ENCODE assay signal across 11 mouse cellular contexts in the genomic region with DNA sequence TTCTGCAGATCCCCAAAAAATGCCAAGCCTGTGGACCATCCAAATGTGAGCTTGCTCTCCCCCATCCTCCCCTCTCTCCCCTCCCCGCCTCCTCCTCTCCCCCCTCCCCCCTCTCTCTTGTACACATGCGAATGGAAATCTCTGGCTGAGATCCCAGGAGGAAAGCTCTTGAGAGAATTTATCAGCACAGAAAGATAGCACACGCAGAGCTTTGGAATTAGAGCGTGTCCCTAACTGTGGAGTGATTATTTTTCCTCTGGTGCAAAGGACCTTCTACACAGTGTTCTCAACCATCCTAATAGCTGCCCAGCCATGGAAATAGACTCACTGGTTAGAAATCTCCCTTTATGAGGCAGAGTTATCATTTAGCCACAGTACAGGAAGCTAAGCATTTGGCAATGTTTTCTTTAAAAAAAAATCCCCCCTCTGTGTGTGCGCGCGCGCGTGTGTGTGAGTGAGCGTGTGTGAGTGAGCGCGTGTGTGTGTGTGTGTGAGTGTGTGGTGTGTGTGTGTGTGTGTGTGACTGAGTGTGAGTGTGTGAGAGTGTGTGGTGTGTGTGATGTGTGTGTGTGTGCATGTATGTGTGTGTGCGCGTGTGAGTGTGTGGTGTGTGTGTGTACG. TPM values are rescaled to one million over a fixed set of nuclear protein-coding genes. Genes with fewer than 3 reads are reported as not detected.
A peak's percentile ranks its signal among the peaks of the same experiment; 100 is the strongest.
DNase-seq lines count a peak whose midpoint lies in the region; ATAC-seq and TF ChIP-seq lines count a peak whose summit lies in the region.
"Had no signal": no experiment of that assay in that cellular context is flagged by ENCODE, and none has a peak within 500 bp of the region (broad histone marks: within the 10 kb centered on the region; RNA-seq: fewer than 3 reads in every experiment).

No protein-coding gene starts in this region.

- peaks cover 15% of the 10 kb centered on the region for H3K4me1 ChIP-seq in forebrain, embryonic 12.5 days
- peaks cover 20% of the 10 kb centered on the region for H3K4me1 ChIP-seq in forebrain, embryonic 10.5 days
- H3K4me1 ChIP-seq in lung, postnatal 0 days (ENCODE audit: insufficient read depth, low read depth, low read length): no peaks in the 10 kb centered on the region
- H3K4me1 ChIP-seq in forebrain, embryonic 14.5 days (ENCODE audit: control insufficient read depth, insufficient read depth, low read length): no peaks in the 10 kb centered on the region
- H3K4me1 ChIP-seq in midbrain, embryonic 15.5 days: peaks cover 6% of the 10 kb centered on the region

- H3K9me3 ChIP-seq in forebrain, embryonic 12.5 days: no peaks in the 10 kb centered on the region
- H3K9me3 ChIP-seq in forebrain, embryonic 10.5 days: no peaks in the 10 kb centered on the region
- no peaks in the 10 kb centered on the region for H3K9me3 ChIP-seq in lung, postnatal 0 days (ENCODE audit: low read length)
- no peaks in the 10 kb centered on the region for H3K9me3 ChIP-seq in forebrain, embryonic 14.5 days (replicated peaks; ENCODE audit: control insufficient read depth, low read length)
- no peaks in the 10 kb centered on the region for H3K9me3 ChIP-seq in midbrain, embryonic 15.5 days
- H3K9me3 ChIP-seq: embryonic facial prominence, embryonic 15.5 days; hindbrain, embryonic 15.5 days had no signal

- H3K27ac ChIP-seq in forebrain, embryonic 12.5 days: peak overlapping the region; percentile 51; the same call in 1 of the 2 replicates
- no peak overlapping the region for H3K27ac ChIP-seq in forebrain, embryonic 10.5 days
- H3K27ac ChIP-seq in lung, postnatal 0 days (ENCODE audit: low read length): no peak overlapping the region
- peak overlapping the region; percentile 53 for H3K27ac ChIP-seq in forebrain, embryonic 14.5 days (ENCODE audit: low read depth, low read length)
- peak overlapping the region; percentile 61 for H3K27ac ChIP-seq in midbrain, embryonic 15.5 days
- H3K27ac ChIP-seq: embryonic facial prominence, embryonic 15.5 days; hindbrain, embryonic 15.5 days had no signal

- no peak for DNase-seq in forebrain, embryonic 10.5 days (ENCODE audit: extremely low spot score, low spot score)
- DNase-seq in lung, postnatal 0 days (ENCODE audit: low spot score): peak; percentile 10
- no peak for DNase-seq in lung, postnatal 25 days (ENCODE audit: low spot score)
- DNase-seq in forebrain, embryonic 14.5 days (ENCODE audit: low spot score): peak; percentile 83
- DNase-seq in gastrocnemius, postnatal 25 days: no peak
- DNase-seq in frontal cortex, postnatal 14 days (ENCODE audit: low spot score in 2 of 2): no peak

- WGBS in forebrain, embryonic 12.5 days: 80% methylated on average over 15 of the region's 15 CpGs
- WGBS in forebrain, embryonic 10.5 days: 87% methylated on average over 15 of the region's 15 CpGs
- WGBS in lung, postnatal 0 days: 61% methylated on average over 14 of the region's 15 CpGs
- 75% methylated on average over 15 of the region's 15 CpGs for WGBS in forebrain, embryonic 14.5 days
- WGBS in midbrain, embryonic 15.5 days: 74% methylated on average over 15 of the region's 15 CpGs

- 0 out of 2 replicates have a peak overlapping the region, but pooled peaks have one; percentile 21 for H3K9ac ChIP-seq in forebrain, embryonic 12.5 days
- H3K9ac ChIP-seq in lung, postnatal 0 days (replicated peaks; ENCODE audit: low read depth): no peak overlapping the region
- H3K9ac ChIP-seq in forebrain, embryonic 14.5 days (ENCODE audit: low read length): no peak overlapping the region
- H3K9ac ChIP-seq in midbrain, embryonic 15.5 days: no peak overlapping the region
- H3K9ac ChIP-seq: embryonic facial prominence, embryonic 15.5 days; hindbrain, embryonic 15.5 days had no signal

- H3K36me3 ChIP-seq in forebrain, embryonic 12.5 days (replicated peaks): no peaks in the 10 kb centered on the region
- H3K36me3 ChIP-seq in forebrain, embryonic 10.5 days (replicated peaks): no peaks in the 10 kb centered on the region
- H3K36me3 ChIP-seq in lung, postnatal 0 days (ENCODE audit: insufficient read depth, low read length): no peaks in the 10 kb centered on the region
- no peaks in the 10 kb centered on the region for H3K36me3 ChIP-seq in forebrain, embryonic 14.5 days (ENCODE audit: control insufficient read depth, insufficient read depth, low read length)
- no peaks in the 10 kb centered on the region for H3K36me3 ChIP-seq in midbrain, embryonic 15.5 days (replicated peaks)
- H3K36me3 ChIP-seq: embryonic facial prominence, embryonic 15.5 days; hindbrain, embryonic 15.5 days had no signal

- 0 out of 2 replicates have a peak, but pooled peaks cover 3% of the 10 kb centered on the region for H3K27me3 ChIP-seq in forebrain, embryonic 12.5 days
- peaks cover 5% of the 10 kb centered on the region; the same call in 1 of the 2 replicates for H3K27me3 ChIP-seq in forebrain, embryonic 10.5 days (ENCODE audit: poor library complexity, severe bottlenecking)
- H3K27me3 ChIP-seq in lung, postnatal 0 days (replicated peaks; ENCODE audit: insufficient read depth, low read length): no peaks in the 10 kb centered on the region
- no peaks in the 10 kb centered on the region for H3K27me3 ChIP-seq in forebrain, embryonic 14.5 days (replicated peaks; ENCODE audit: control insufficient read depth, insufficient read depth, low read length)
- H3K27me3 ChIP-seq in midbrain, embryonic 15.5 days (replicated peaks): no peaks in the 10 kb centered on the region
- H3K27me3 ChIP-seq: embryonic facial prominence, embryonic 15.5 days; hindbrain, embryonic 15.5 days had no signal

- no peak overlapping the region for H3K4me3 ChIP-seq in forebrain, embryonic 12.5 days (replicated peaks)
- H3K4me3 ChIP-seq in forebrain, embryonic 10.5 days: no peak overlapping the region
- no peak overlapping the region for H3K4me3 ChIP-seq in lung, postnatal 0 days (ENCODE audit: low read depth, low read length)
- H3K4me3 ChIP-seq in forebrain, embryonic 14.5 days (ENCODE audit: low read depth, low read length): no peak overlapping the region
- H3K4me3 ChIP-seq in midbrain, embryonic 15.5 days: no peak overlapping the region
- H3K4me3 ChIP-seq: embryonic facial prominence, embryonic 15.5 days; hindbrain, embryonic 15.5 days; layer of hippocampus, adult 2 months had no signal

- H3K4me2 ChIP-seq in forebrain, embryonic 12.5 days: no peak overlapping the region
- no peak overlapping the region for H3K4me2 ChIP-seq in lung, postnatal 0 days (replicated peaks; ENCODE audit: low read depth, low read length)
- no peak overlapping the region for H3K4me2 ChIP-seq in forebrain, embryonic 14.5 days (ENCODE audit: low read length)
- no peak overlapping the region for H3K4me2 ChIP-seq in midbrain, embryonic 15.5 days
- H3K4me2 ChIP-seq: embryonic facial prominence, embryonic 15.5 days; hindbrain, embryonic 15.5 days had no signal

- ATAC-seq in forebrain, embryonic 12.5 days (ENCODE audit: low FRiP score): no peak
- ATAC-seq in lung, postnatal 0 days: no peak
- no peak for ATAC-seq in forebrain, embryonic 14.5 days
- no peak; the same call in 1 of the 2 replicates for ATAC-seq in midbrain, embryonic 15.5 days (replicated peaks)

- TF ChIP-seq CTCF in lung, postnatal 0 days (IDR thresholded peaks at IDR 0.05): no peak

- no peak for TF ChIP-seq EP300 in lung, postnatal 0 days (IDR thresholded peaks at IDR 0.05)

RNA-seq across cellular contexts. Expression of a gene that starts 29.2 kb away (rescaled TPM):
- polyA plus RNA-seq in forebrain, embryonic 12.5 days (2016; fragmentation: Nextera tagmentation; extraction: Ambion mirVana): 136 and 160 TPM in 2 replicates
- polyA plus RNA-seq in forebrain, embryonic 10.5 days (2016; fragmentation: Nextera tagmentation; extraction: Ambion mirVana): 40.3 and 46.3 TPM in 2 replicates
- 10.6 and 10.7 TPM in 2 replicates for polyA plus RNA-seq in lung, postnatal 0 days (2015; fragmentation: Nextera tagmentation; extraction: Ambion mirVana)
- polyA plus RNA-seq in forebrain, embryonic 14.5 days (2014; fragmentation: Nextera tagmentation; extraction: Ambion mirVana): 257 and 314 TPM in 2 replicates
- polyA plus RNA-seq in midbrain, embryonic 15.5 days (2015; fragmentation: Nextera tagmentation; extraction: Ambion mirVana): 414 and 450 TPM in 2 replicates
- total RNA-seq in gastrocnemius, postnatal 25 days (2021): 1 to 10 TPM; 2.3 to 4.1 TPM

RNA-seq across cellular contexts. Expression of a gene that starts 58.6 kb away (rescaled TPM):
- 3.0 and 3.6 TPM in 2 replicates for polyA plus RNA-seq in forebrain, embryonic 12.5 days (2016; fragmentation: Nextera tagmentation; extraction: Ambion mirVana)
- polyA plus RNA-seq in forebrain, embryonic 10.5 days (2016; fragmentation: Nextera tagmentation; extraction: Ambion mirVana): 6.2 and 8.1 TPM in 2 replicates
- polyA plus RNA-seq in lung, postnatal 0 days (2015; fragmentation: Nextera tagmentation; extraction: Ambion mirVana): 20.3 and 23.7 TPM in 2 replicates
- polyA plus RNA-seq in forebrain, embryonic 14.5 days (2014; fragmentation: Nextera tagmentation; extraction: Ambion mirVana): 1.4 and 1.7 TPM in 2 replicates
- 2.0 and 2.5 TPM in 2 replicates for polyA plus RNA-seq in midbrain, embryonic 15.5 days (2015; fragmentation: Nextera tagmentation; extraction: Ambion mirVana)
- total RNA-seq in gastrocnemius, postnatal 25 days (2021): 100 to 1,000 TPM; 122 to 129 TPM

Comparison
In these comparisons a context has a peak if more than half of its experiments do, and no peak if none do; other contexts are left out.
1. H3K27ac ChIP-seq: peak in forebrain, embryonic 12.5 days (single experiment), forebrain, embryonic 14.5 days (single experiment) and midbrain, embryonic 15.5 days (single experiment); none in forebrain, embryonic 10.5 days (single experiment) and lung, postnatal 0 days (single experiment).
2. DNase-seq: peak in lung, postnatal 0 days (single experiment) and forebrain, embryonic 14.5 days (single experiment); none in forebrain, embryonic 10.5 days (single experiment), lung, postnatal 25 days (single experiment), gastrocnemius, postnatal 25 days (single experiment) and frontal cortex, postnatal 14 days (0 of 2).